Mouse (Mus musculus) CH12.LX (cell line): ENCODE measurements at regions not wholly inside any gene's neighbourhood (a gene's known extent, or its start where the extent isn't known, plus 50 kb on each side); places are given as distances from the start of the nearest gene placed in this dataset.

Source experiments
- DNase-seq: peaks from one replicate; pipeline ENCODE4 v3.0.0-alpha.2; 2013; ENCODE audit errors: extremely low read depth
- H3K27ac ChIP-seq: 2 replicates; pipeline ENCODE4 v1.5.1; 2012; ENCODE audit warnings: low read depth, mild to moderate bottlenecking, control low read depth, moderate library complexity; ENCODE audit not compliant: insufficient read depth
- H3K27me3 ChIP-seq: replicated peaks from 2 replicates; pipeline ENCODE3; 2012; ENCODE audit warnings: inconsistent platforms
- H3K36me3 ChIP-seq, 2 experiments: replicated peaks in 1 of 2; 2 replicates each; pipeline versions ENCODE3 to v1.6.1; 2012; ENCODE audit warnings: inconsistent platforms in 1 of 2, low read length in 1 of 2, mild to moderate bottlenecking in 1 of 2, mixed read lengths in 1 of 2, moderate library complexity in 1 of 2; ENCODE audit not compliant: control insufficient read depth in 1 of 2, insufficient read depth in 1 of 2
- H3K4me1 ChIP-seq, 2 experiments: 2 replicates each; pipeline ENCODE4 v1.6.1; 2012; ENCODE audit warnings: inconsistent platforms in 1 of 2, moderate library complexity in 1 of 2; ENCODE audit not compliant: insufficient read depth in 2 of 2, control insufficient read depth in 1 of 2
- H3K4me2 ChIP-seq: 2 replicates; pipeline ENCODE4 v1.6.1; 2012; ENCODE audit warnings: low read depth, mild to moderate bottlenecking, control low read depth; ENCODE audit not compliant: poor library complexity, insufficient read depth, severe bottlenecking
- H3K4me3 ChIP-seq, 3 experiments: fragments of 150-350 bp in 1 of 3; sonication (generic) in 1 of 3; replicated peaks in 1 of 3; 2 replicates each; pipeline versions ENCODE3 to v1.5.1; 2011 to 2012; ENCODE audit warnings: low read depth in 2 of 3, low read length in 2 of 3, mild to moderate bottlenecking in 2 of 3, moderate library complexity in 2 of 3, control low read depth in 1 of 3, improper control_type of control experiment in 1 of 3, inconsistent platforms in 1 of 3, mixed read lengths in 1 of 3; ENCODE audit not compliant: poor library complexity in 1 of 3
- H3K79me2 ChIP-seq: replicated peaks from 2 replicates; pipeline ENCODE4 v1.6.1; 2012; ENCODE audit warnings: mild to moderate bottlenecking, moderate library complexity; ENCODE audit not compliant: control insufficient read depth, poor library complexity, insufficient read depth, severe bottlenecking; ENCODE audit errors: extremely low read depth
- H3K9ac ChIP-seq: 2 replicates; pipeline ENCODE4 v1.6.1; 2012; ENCODE audit warnings: low read depth, mild to moderate bottlenecking, control low read depth, moderate library complexity; ENCODE audit not compliant: insufficient read depth
- H3K9me3 ChIP-seq: replicated peaks from 2 replicates; pipeline ENCODE3; 2012; ENCODE audit warnings: low read length, inconsistent platforms, mixed read lengths
- BHLHE40 ChIP-seq: IDR thresholded peaks from 2 replicates; pipeline ENCODE4 v1.6.1; 2011; ENCODE audit warnings: mild to moderate bottlenecking, low read depth, low read length, improper control_type of control experiment
- CHD2 ChIP-seq: IDR thresholded peaks from 2 replicates; pipeline ENCODE4 v1.6.1; 2011; ENCODE audit warnings: low read length, improper control_type of control experiment
- CTCF ChIP-seq, 2 experiments: IDR thresholded peaks in 1 of 2; conservative IDR thresholded peaks in 1 of 2; 2 replicates each; pipeline ENCODE4 v1.5.1; 2011 to 2012; ENCODE audit warnings: low read depth in 2 of 2, low read length in 2 of 2, improper control_type of control experiment in 1 of 2, inconsistent platforms in 1 of 2, mild to moderate bottlenecking in 1 of 2, moderate library complexity in 1 of 2
- E2F4 ChIP-seq: IDR thresholded peaks from 2 replicates; pipeline ENCODE4 v1.6.1; 2011; ENCODE audit warnings: low read depth, low read length, improper control_type of control experiment; ENCODE audit not compliant: insufficient replicate concordance
- ELF1 ChIP-seq: IDR thresholded peaks from 2 replicates; pipeline ENCODE4 v1.6.1; 2014; ENCODE audit warnings: low read depth, mild to moderate bottlenecking, inconsistent platforms, low read length, improper control_type of control experiment
- EP300 ChIP-seq: IDR thresholded peaks from 2 replicates; pipeline ENCODE4 v1.6.1; 2011; ENCODE audit warnings: low read length, improper control_type of control experiment
- GABPA ChIP-seq: IDR thresholded peaks from 2 replicates; pipeline ENCODE4 v1.6.1; 2012; ENCODE audit warnings: low read depth, low read length, improper control_type of control experiment, inconsistent platforms; ENCODE audit not compliant: insufficient replicate concordance
- IRF4 ChIP-seq: IDR thresholded peaks from 2 replicates; pipeline ENCODE4 v1.6.1; 2014; ENCODE audit warnings: low read depth, mild to moderate bottlenecking, inconsistent platforms, low read length, improper control_type of control experiment
- JUN ChIP-seq: IDR thresholded peaks from 2 replicates; pipeline ENCODE4 v1.6.1; 2011; ENCODE audit warnings: low read depth, mild to moderate bottlenecking, low read length, improper control_type of control experiment, moderate library complexity; ENCODE audit not compliant: insufficient read depth
- JUND ChIP-seq: conservative IDR thresholded peaks from 2 replicates; pipeline ENCODE4 v1.6.1; 2011; ENCODE audit warnings: low read depth, low read length, improper control_type of control experiment
- MAFK ChIP-seq: IDR thresholded peaks from 2 replicates; pipeline ENCODE4 v1.6.1; 2011; ENCODE audit warnings: low read length, improper control_type of control experiment; ENCODE audit not compliant: insufficient replicate concordance
- MAZ ChIP-seq: IDR thresholded peaks from 2 replicates; pipeline ENCODE4 v1.6.1; 2012; ENCODE audit warnings: low read depth, mild to moderate bottlenecking, inconsistent platforms, low read length, improper control_type of control experiment, moderate library complexity
- NELFE ChIP-seq: IDR thresholded peaks from 2 replicates; pipeline ENCODE4 v1.6.1; 2011; ENCODE audit warnings: low read depth, low read length, improper control_type of control experiment
- PAX5 ChIP-seq: IDR thresholded peaks from 2 replicates; pipeline ENCODE4 v1.6.1; 2012; ENCODE audit warnings: low read length, inconsistent platforms, mixed read lengths
- POLR2AphosphoS2 ChIP-seq: IDR thresholded peaks from 2 replicates; pipeline ENCODE4 v1.6.1; 2011; ENCODE audit warnings: low read depth, low read length, improper control_type of control experiment
- RCOR1 ChIP-seq: conservative IDR thresholded peaks from 2 replicates; pipeline ENCODE4 v1.6.1; 2012; ENCODE audit warnings: low read depth, mild to moderate bottlenecking, inconsistent platforms, low read length, improper control_type of control experiment
- TBP ChIP-seq: conservative IDR thresholded peaks from 2 replicates; pipeline ENCODE4 v1.6.1; 2011; ENCODE audit warnings: low read depth, low read length, improper control_type of control experiment
- TCF12 ChIP-seq: IDR thresholded peaks from 2 replicates; pipeline ENCODE4 v1.6.1; 2014; ENCODE audit warnings: low read depth, mild to moderate bottlenecking, inconsistent platforms, low read length, improper control_type of control experiment
- UBTF ChIP-seq: IDR thresholded peaks from 2 replicates; pipeline ENCODE4 v1.6.1; 2012; ENCODE audit warnings: low read depth, mild to moderate bottlenecking, inconsistent platforms, low read length, improper control_type of control experiment, moderate library complexity
- ZC3H11A ChIP-seq: IDR thresholded peaks from 2 replicates; pipeline ENCODE4 v1.6.1; 2012; ENCODE audit warnings: low read depth, mild to moderate bottlenecking, inconsistent platforms, low read length, improper control_type of control experiment
- dilution Hi-C: fragments of 300-500 bp; cut with MboI; formaldehyde crosslinking; loops from 2 replicates; pipeline ENCODE4 v1.14.3; 2020; ENCODE audit warnings: low sequenced_read_pairs; ENCODE audit not compliant: extremely low pct_unique_long_range_greater_than_20kb, extremely low pct_ligation_motif_present
- in situ Hi-C: fragments of 300-500 bp; cut with MboI; formaldehyde crosslinking; loops from 3 replicates; pipeline ENCODE4 v1.14.3; 2019; ENCODE audit warnings: low sequenced_read_pairs, low pct_ligation_motif_present, low pct_unique_long_range_greater_than_20kb, mixed read lengths

- Histone ChIP-seq H3K9me3 (no peaks in the 10 kb centered on the region), H3K4me2 (no peak overlapping the region), H3K4me3 (no peak overlapping the region), H3K27me3 (no peaks in the 10 kb centered on the region), H3K4me1 (peaks cover 4 to 39% of the 10 kb centered on the region in 2 experiments; a peak in 3 of 4 replicates), H3K9ac (no peak overlapping the region), H3K36me3 (no peaks in the 10 kb centered on the region), H3K27ac (no peak overlapping the region), H3K79me2 (no peaks in the 10 kb centered on the region)
- dilution Hi-C loops (no loop called here), in situ Hi-C loops (no loop called here)
- DNase-seq = no peak
- TF ChIP-seq MAFK (no peak), RCOR1 (no peak)
Measured at GRCm38 (mm10) chr2:148567930-148568481, 104.4 kb upstream of the Nxt1 start.

GRCm38 (mm10) chr2:148563390-148563789 lies 109.0 kb upstream of the Nxt1 start:
- no peaks in the 10 kb centered on the region for H3K9me3 ChIP-seq
- H3K27ac ChIP-seq = no peak overlapping the region
- in situ Hi-C loops = no loop called here
- dilution Hi-C loops = no loop called here
- H3K79me2 ChIP-seq = no peaks in the 10 kb centered on the region
- DNase-seq = peak; percentile 29
- H3K4me3 ChIP-seq = no peak overlapping the region
- H3K36me3 ChIP-seq = no peaks in the 10 kb centered on the region
- peaks cover 0 to 50% of the 10 kb centered on the region in 2 experiments; a peak in 2 of 4 replicates for H3K4me1 ChIP-seq
- TF ChIP-seq TBP = no peak
- TF ChIP-seq POLR2AphosphoS2 = no peak
- TF ChIP-seq TCF12 = 0 out of 2 replicates have a peak, but pooled peaks have one; percentile 40
- no peak for TF ChIP-seq GABPA
- TF ChIP-seq ZC3H11A = no peak
- peak; percentile 58; the same call in 1 of the 2 replicates for TF ChIP-seq IRF4
- TF ChIP-seq JUND = no peak
- TF ChIP-seq UBTF = no peak
- TF ChIP-seq EP300 = peak; percentile 73
- TF ChIP-seq MAFK = no peak
- TF ChIP-seq BHLHE40 = no peak
- TF ChIP-seq JUN = no peak
- no peak for TF ChIP-seq CTCF (conservative IDR thresholded peaks at IDR 0.05 in 1 of 2, IDR thresholded peaks at IDR 0.05 in 1 of 2; ENCODE audit: low read depth in 2 of 2, low read length in 2 of 2)
- TF ChIP-seq CHD2 = no peak
- no peak for TF ChIP-seq NELFE
- TF ChIP-seq ELF1 = no peak
- TF ChIP-seq PAX5 = no peak
- TF ChIP-seq E2F4 = no peak
- no peak for TF ChIP-seq MAZ
- no peaks in the 10 kb centered on the region for H3K27me3 ChIP-seq
- no peak overlapping the region for H3K9ac ChIP-seq
- H3K4me2 ChIP-seq = peak overlapping the region; percentile 15; the same call in 1 of the 2 replicates
